Mouse (Mus musculus) heart, embryonic 10.5 days (tissue): ENCODE data around the gene Gdpd2. TPM values are rescaled to one million over a fixed set of nuclear protein-coding genes. Genes with fewer than 3 reads are reported as not detected.

Experiments used
- DNase-seq: peaks from one replicate; pipeline ENCODE4 v3.0.0-alpha.2; 2017; ENCODE audit warnings: low spot score
- H3K27ac ChIP-seq: fragments of 300-500 bp; sonication (generic); 2 replicates; pipeline ENCODE4 v1.5.1; 2016; ENCODE audit warnings: mild to moderate bottlenecking
- H3K27me3 ChIP-seq: fragments of 300-500 bp; sonication (generic); 2 replicates; pipeline ENCODE4 v1.6.1; 2016; ENCODE audit warnings: mild to moderate bottlenecking; ENCODE audit not compliant: poor library complexity, insufficient read depth, severe bottlenecking
- H3K36me3 ChIP-seq: fragments of 300-500 bp; sonication (generic); 2 replicates; pipeline ENCODE4 v1.6.1; 2016; ENCODE audit warnings: mild to moderate bottlenecking, moderate library complexity
- H3K4me1 ChIP-seq: fragments of 300-500 bp; sonication (generic); 2 replicates; pipeline ENCODE4 v1.6.1; 2016; ENCODE audit warnings: mild to moderate bottlenecking
- H3K4me3 ChIP-seq: fragments of 300-500 bp; sonication (generic); 2 replicates; pipeline ENCODE4 v1.5.1; 2016; ENCODE audit warnings: mild to moderate bottlenecking, moderate library complexity
- H3K9me3 ChIP-seq: fragments of 300-500 bp; sonication (generic); 2 replicates; pipeline ENCODE4 v1.6.1; 2016; ENCODE audit warnings: mild to moderate bottlenecking, moderate library complexity
- WGBS: fragments of 180-500 bp; shearing (Covaris S2); methylation state at CpG from one replicate; pipeline ENCODE4 v1.1.7; 2016; 5-methylcytosine and 5-hydroxymethylcytosine counted together
- polyA plus RNA-seq: library from polyadenylated mRNA; unstranded; fragments of >200 nt; fragmentation: Nextera tagmentation; extraction: Ambion mirVana; gene quantifications from 2 replicates; pipeline ENCODE4 v1.2.1, GENCODE M21; 2016

Gene Gdpd2
- polyA plus RNA-seq, 1 experiment from 2014 or later = 0.88 TPM

DNA sequence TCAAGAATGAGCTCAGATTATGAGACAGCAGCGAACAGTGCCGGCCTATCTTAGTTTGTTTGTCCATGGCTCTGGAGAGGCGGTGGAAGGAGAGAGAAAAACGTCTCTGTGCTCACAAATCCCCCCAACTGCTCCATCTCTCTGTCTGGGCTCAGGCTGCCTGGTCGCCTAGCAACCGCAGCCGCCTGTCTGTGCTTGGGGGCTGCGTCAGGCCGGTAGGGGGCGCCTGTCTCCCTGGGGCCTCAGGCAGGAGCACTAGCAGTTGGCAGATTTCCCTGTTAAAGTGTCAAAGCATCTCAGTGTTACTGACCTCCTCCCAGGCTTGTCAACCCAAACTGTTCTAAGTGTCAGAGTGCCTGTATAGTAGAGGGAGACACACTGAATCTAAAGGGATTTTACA lies 12.3 kb downstream of the Gdpd2 start:
- H3K4me1 ChIP-seq = no peaks in the 10 kb centered on the region
- H3K9me3 ChIP-seq = no peaks in the 10 kb centered on the region
- H3K27me3 ChIP-seq = peaks cover 18% of the 10 kb centered on the region
- no peak overlapping the region for H3K4me3 ChIP-seq
- no peak overlapping the region for H3K27ac ChIP-seq
- no peaks in the 10 kb centered on the region for H3K36me3 ChIP-seq
- 9% methylated on average over 10 of the region's 10 CpGs for whole genome bisulfite sequencing
- no peak for DNase-seq

DNA sequence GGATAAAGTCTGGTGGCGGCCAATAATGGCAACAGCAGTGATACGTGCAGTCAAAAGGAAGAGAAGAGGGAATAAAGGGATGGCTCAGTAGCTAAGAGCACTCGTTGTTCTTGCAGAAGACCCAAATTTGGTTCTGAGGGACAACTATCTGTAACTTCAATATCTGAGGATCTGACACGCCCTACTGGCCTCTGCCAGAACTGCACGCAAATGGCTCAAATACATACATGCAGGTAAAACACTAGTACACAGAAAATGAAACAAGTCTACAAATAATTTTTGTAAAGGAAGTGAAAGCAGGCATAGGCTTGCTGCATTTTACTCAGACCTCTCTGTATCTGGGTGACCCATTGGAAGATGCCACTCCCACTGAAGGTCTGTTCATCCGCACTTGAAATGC lies 36.2 kb downstream of the Gdpd2 start:
- peaks cover 6% of the 10 kb centered on the region for H3K4me1 ChIP-seq
- no peaks in the 10 kb centered on the region for H3K9me3 ChIP-seq
- H3K4me3 ChIP-seq = no peak overlapping the region
- peaks cover 41% of the 10 kb centered on the region for H3K27me3 ChIP-seq
- 77% methylated on average over 6 of the region's 6 CpGs for WGBS
- no peak for DNase-seq
- H3K36me3 ChIP-seq = no peaks in the 10 kb centered on the region
- H3K27ac ChIP-seq = no peak overlapping the region

DNA sequence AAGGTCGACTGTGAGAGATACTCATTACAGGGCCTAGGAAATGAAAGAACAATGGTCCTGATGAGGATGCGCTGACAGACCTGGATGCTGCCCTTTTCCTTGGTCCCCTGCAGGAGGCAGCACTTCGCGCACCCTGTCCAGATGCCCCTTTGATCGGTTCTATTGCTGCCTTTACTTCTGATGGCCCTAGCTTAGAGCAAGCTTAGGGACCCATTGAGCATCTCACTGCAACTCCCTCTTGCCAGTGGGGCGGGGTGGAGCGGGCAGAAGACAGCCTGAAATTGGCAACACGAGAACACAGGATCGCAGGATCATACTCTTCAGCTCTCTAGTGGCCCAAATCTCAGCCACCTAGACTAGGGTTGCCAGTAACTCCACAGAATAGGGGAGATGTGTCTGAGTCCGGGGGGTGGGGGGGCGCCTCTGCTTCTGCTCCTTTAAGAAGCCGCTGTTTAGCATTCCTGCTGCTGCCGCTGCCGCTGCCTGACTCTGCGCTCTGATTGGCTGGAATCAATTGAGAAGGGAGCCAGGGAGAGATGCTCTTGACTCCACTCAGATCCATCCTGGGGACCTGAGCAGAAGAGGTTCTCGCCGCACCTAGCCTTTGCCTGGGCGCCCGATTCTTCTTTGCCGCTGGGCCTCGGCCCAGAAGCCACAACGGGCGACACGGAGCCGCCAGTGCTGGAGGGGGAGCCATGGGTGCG lies 37.7 kb downstream of the Gdpd2 start, which contains the start of gene Dlg3:
TSS of gene Dlg3 (plus strand) at position 542 of the 704 bp plus-strand sequence.
- peaks cover 46% of the 10 kb centered on the region for H3K27me3 ChIP-seq
- peak within 1 kb of the TSS; percentile 55 for H3K4me3 ChIP-seq
- no peak for DNase-seq
- 17% methylated on average over 25 of the region's 26 CpGs for WGBS
- H3K9me3 ChIP-seq = no peaks in the 10 kb centered on the region
- H3K4me1 ChIP-seq = peaks cover 6% of the 10 kb centered on the region
- H3K27ac ChIP-seq = no peak within 1 kb of the TSS; the same call in 1 of the 2 replicates
- H3K36me3 ChIP-seq = no peaks in the 10 kb centered on the region

DNA sequence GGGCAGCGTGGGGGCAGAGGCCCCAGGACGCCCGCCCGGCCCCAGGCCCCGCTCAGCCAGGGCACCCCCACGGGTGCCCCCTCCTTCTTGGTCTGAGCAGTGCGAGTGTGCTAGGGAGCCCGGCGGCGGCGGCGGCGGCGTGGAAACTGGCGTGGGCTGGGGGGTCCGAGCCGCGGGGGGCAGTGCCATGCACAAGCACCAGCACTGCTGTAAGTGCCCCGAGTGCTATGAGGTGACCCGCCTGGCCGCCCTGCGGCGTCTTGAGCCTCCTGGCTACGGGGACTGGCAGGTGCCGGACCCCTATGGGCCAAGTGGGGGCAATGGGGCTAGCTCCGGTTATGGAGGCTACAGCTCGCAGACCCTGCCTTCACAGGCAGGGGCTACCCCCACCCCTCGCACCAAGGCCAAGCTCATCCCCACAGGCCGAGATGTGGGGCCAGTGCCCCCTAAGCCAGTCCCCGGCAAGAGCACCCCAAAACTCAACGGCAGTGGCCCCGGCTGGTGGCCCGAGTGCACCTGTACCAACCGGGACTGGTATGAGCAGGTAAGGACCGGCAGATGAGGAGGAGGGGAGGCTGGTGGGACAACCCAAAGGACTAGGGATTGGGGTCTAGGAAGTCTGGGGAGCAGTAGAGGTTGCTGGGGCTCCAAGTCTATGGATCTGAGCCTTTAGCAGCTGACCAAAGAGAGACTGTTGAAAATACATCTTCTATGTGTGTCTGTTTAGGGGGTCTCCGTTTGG lies 38.4 kb downstream of the Gdpd2 start:
- H3K27ac ChIP-seq = no peak overlapping the region; the same call in 1 of the 2 replicates
- H3K27me3 ChIP-seq = peaks cover 47% of the 10 kb centered on the region
- peak overlapping the region; percentile 55 for H3K4me3 ChIP-seq
- 30% methylated on average over 23 of the region's 36 CpGs for WGBS
- DNase-seq = no peak
- H3K9me3 ChIP-seq = no peaks in the 10 kb centered on the region
- peaks cover 6% of the 10 kb centered on the region for H3K4me1 ChIP-seq
- H3K36me3 ChIP-seq = no peaks in the 10 kb centered on the region

DNA sequence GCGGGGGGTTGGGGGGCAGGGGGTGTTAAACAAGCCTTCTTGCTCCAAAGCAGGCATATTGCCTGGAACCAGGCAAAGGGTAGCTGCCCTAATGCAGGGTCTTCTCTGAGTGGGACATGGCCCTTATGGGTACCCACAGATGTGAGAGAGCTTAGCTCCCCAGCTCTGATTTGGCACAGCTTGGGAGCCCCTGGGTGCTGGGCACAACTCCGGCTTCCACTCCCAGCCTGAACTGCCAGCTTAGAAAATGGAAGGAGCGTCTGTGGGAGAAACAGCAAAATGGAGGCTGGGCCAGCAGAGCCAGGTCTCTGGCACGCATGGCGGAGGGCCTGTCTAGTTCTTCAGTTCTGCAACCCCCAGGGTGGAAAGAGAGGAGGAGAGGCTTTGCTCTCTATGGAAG lies 39.6 kb downstream of the Gdpd2 start:
- Histone ChIP-seq H3K27me3 (peaks cover 47% of the 10 kb centered on the region), H3K36me3 (no peaks in the 10 kb centered on the region), H3K4me1 (peaks cover 6% of the 10 kb centered on the region), H3K27ac (no peak overlapping the region), H3K4me3 (no peak overlapping the region), H3K9me3 (no peaks in the 10 kb centered on the region)
- DNase-seq = no peak
- 78% methylated on average over 5 of the region's 5 CpGs for WGBS

DNA sequence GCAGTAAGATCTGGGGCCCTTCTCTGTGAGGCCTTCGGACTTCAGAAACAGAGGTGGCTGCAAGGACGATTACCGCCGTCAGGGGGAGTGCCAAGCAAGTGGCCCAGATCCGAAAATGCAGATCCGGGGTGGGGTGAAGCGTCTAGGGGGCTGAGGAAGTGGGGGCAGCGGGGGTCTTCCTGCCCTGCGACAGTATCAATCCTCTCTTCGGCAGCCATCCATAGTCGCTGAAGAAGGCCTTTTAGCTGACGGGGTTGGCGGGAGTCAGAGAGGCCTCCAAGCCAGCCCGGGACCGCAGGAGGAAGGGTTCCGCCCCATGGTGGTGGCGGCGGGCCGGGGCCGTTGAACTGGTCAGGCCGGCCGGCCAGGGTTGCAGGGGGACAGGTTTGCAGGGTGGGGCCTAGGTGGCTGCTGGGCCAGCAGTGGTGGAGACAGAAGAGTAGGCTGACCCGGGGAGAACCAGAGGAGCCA lies 44.7 kb downstream of the Gdpd2 start:
- Histone ChIP-seq H3K36me3 (no peaks in the 10 kb centered on the region), H3K27me3 (peaks cover 24% of the 10 kb centered on the region), H3K4me3 (peak overlapping the region; percentile 59), H3K9me3 (no peaks in the 10 kb centered on the region), H3K4me1 (no peaks in the 10 kb centered on the region), H3K27ac (peak overlapping the region; percentile 83)
- DNase-seq = peak; percentile 77
- WGBS = 19% methylated on average over 23 of the region's 23 CpGs

DNA sequence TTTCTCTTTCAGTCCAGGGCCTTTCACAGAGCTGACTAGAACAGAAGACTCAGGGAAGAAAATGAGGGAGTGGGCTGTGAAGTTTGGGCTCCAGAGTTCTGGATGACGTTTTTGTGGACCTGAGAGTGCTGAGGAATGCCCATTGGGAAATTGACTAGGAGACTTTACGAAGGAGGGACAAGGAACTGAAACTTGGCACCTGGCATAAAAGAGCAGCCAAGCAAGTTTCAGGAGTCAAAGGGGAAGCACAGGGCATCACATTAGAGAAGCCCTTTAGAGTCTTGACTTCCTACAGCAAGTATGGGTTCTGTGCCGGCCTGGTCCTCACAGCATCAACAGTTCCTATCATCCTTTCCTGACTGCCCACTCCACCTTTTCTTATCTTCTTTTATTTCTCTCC lies 45.7 kb downstream of the Gdpd2 start:
- Histone ChIP-seq H3K27ac (no peak overlapping the region), H3K9me3 (no peaks in the 10 kb centered on the region), H3K27me3 (peaks cover 14% of the 10 kb centered on the region; the same call in 1 of the 2 replicates), H3K4me3 (no peak overlapping the region), H3K36me3 (no peaks in the 10 kb centered on the region), H3K4me1 (no peaks in the 10 kb centered on the region)
- DNase-seq = no peak
- WGBS = 80% methylated on average over 3 of the region's 3 CpGs

DNA sequence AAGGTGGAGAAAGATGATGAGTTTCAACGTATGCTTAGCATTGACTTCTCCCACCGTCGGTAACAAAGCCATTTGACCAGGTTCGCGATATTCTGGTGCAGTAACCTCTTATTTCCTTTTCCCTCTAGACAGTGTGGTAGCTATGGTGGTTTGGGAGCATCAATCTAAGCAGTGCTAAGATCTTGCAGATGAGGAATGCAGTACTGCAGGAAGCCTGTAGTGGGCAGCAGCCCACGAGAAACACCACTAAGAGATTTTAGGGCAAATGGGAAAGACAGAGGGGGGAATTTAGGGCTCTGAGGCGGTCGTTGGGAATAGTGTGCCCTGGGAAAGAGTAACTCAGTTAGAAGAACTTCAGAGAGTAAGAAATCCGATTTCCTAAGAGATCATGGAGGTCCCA lies 46.8 kb downstream of the Gdpd2 start:
- no peaks in the 10 kb centered on the region for H3K9me3 ChIP-seq
- H3K4me1 ChIP-seq = 0 out of 2 replicates have a peak, but pooled peaks cover 3% of the 10 kb centered on the region
- 13% methylated on average over 9 of the region's 9 CpGs for WGBS
- no peaks in the 10 kb centered on the region for H3K36me3 ChIP-seq
- no peak overlapping the region for H3K27ac ChIP-seq
- DNase-seq = no peak
- H3K27me3 ChIP-seq = peaks cover 14% of the 10 kb centered on the region; the same call in 1 of the 2 replicates
- H3K4me3 ChIP-seq = peak overlapping the region; percentile 67

DNA sequence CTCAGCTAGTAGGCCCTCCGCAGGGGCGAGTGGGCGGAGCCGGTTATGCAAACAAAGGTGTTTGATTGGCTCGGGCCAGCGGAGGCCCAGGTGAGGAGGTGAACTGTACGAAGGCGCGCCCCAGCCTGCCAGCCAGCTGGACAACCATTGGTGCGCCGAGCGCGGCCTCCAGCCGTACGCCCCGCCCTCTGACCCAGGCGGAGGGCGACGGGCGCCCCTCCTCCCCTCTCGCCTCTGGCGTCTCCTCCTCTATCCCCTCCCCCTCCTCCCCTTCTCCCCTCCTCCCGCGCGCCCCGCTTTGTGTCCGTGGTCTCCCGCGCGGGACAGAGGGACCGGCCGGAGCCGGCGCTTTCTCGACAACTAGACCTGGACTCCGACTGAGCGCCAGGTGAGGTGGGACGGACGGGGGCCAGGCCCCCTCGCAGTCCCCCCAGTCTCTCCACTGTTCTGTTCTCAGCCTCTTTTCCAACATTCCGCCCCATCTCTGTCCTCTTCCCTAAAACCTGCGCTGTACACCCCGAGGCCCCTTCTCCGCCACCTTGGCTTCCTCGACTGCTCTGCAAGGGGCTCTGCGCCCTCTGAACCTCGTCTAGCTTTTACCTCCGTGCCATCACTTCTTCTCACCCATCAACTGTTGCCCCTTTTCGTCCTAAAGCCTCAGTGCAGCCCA lies 47.4 kb downstream of the Gdpd2 start:
- WGBS = 22% methylated on average over 36 of the region's 49 CpGs
- Histone ChIP-seq H3K9me3 (no peaks in the 10 kb centered on the region), H3K4me1 (0 out of 2 replicates have a peak, but pooled peaks cover 3% of the 10 kb centered on the region), H3K27ac (peak overlapping the region; percentile 92), H3K27me3 (peaks cover 11% of the 10 kb centered on the region; the same call in 1 of the 2 replicates), H3K36me3 (no peaks in the 10 kb centered on the region), H3K4me3 (peak overlapping the region; percentile 67)
- DNase-seq = peak; percentile 89

DNA sequence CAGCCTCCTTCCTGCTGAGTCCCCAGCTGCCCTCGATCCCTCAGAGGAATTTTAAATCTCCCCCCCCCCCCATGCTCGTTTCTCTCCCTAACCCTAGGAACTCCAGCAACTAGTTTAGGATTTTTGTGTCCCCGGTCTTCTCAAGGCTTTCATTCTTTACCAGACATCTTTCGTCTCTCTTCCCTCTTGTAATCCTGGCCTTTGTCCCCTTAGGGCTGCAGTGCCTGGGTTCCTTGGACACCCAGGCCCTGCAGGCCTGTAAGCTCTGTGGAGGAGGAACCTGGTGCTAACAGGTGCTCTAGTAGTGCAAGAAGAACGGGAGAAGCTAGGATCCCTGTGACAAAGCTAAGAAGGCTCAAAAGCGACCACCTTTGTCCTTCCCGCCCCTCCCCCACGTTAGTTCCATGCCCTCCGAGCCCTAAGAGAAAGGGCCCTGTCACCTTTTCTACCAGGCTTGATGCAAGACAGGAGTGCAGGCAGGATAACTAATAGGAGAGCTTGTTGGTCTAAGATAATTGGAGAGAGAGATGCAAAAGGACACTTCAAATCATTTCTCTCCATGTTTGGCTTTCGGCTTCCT lies 48.1 kb downstream of the Gdpd2 start:
- 22% methylated on average over 10 of the region's 10 CpGs for WGBS

DNA sequence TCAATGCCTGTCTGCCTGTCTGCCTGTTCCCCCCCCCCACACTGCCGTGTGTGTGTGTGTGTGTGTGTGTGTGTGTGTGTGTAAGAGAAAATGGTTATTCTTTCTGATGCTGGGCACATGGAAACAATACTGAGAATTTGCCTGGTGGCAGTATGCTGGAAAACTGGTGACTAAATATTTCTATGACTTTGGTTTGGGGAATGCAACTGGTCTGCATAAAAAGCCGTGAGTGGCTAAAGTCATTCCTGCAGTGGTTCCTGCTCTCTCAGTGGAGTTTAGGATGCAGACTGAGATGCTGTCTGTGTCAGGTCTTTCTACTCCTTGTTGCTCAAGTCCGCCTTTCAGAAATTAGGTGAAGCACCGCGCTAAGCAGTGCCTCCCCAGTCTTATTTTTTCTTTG lies 48.7 kb downstream of the Gdpd2 start:
- 32% methylated on average over 5 of the region's 5 CpGs for WGBS
- no peak overlapping the region; the same call in 1 of the 2 replicates for H3K27ac ChIP-seq
- H3K36me3 ChIP-seq = no peaks in the 10 kb centered on the region
- peaks cover 8% of the 10 kb centered on the region; the same call in 1 of the 2 replicates for H3K27me3 ChIP-seq
- 0 out of 2 replicates have a peak, but pooled peaks cover 3% of the 10 kb centered on the region for H3K4me1 ChIP-seq
- no peak for DNase-seq
- H3K9me3 ChIP-seq = no peaks in the 10 kb centered on the region
- peak overlapping the region; percentile 67 for H3K4me3 ChIP-seq

More for the DNA sequence above, 48.1 kb downstream of the Gdpd2 start:
- Histone ChIP-seq H3K36me3 (no peaks in the 10 kb centered on the region), H3K27me3 (peaks cover 8% of the 10 kb centered on the region; the same call in 1 of the 2 replicates), H3K9me3 (no peaks in the 10 kb centered on the region), H3K27ac (peak overlapping the region; percentile 92), H3K4me3 (peak overlapping the region; percentile 67), H3K4me1 (0 out of 2 replicates have a peak, but pooled peaks cover 3% of the 10 kb centered on the region)
- DNase-seq = no peak
